Mouse (Mus musculus): Measurements from ENCODE around the gene Gm37596. TPM values are rescaled to one million over a fixed set of nuclear protein-coding genes. Genes with fewer than 3 reads are reported as not detected.
"Not testable (repeated sequence)": the region's sequence is repeated elsewhere in the genome, so short reads cannot be mapped to it uniquely, and the experiment has no call there.

Gm37596 gene
- total RNA-seq (2022): not detected

DNA sequence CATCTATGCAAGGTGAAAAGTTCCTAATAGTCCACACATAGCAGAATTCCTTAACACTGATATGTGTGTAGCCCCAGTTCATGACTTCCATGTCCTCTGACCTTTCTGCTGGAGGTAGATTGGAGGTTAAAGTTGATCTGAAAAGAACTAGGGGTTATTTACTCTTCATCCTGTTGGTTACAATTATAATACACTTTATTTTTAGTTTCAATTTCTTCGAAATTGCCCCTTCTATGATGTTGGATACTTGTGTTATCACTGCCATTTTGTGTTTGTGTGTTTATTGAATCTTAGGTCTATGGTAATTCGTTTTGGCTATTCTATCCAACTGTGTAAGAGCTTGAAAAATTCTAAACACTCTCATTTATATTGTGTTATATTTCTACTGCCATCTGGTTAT is at the start of gene Gm37596:
TSS of gene Gm37596 (minus strand) at position 101 of the 400 bp plus-strand sequence.
- DNase-seq (ENCODE audit: low spot score in 2 of 2): not testable (repeated sequence)

DNA sequence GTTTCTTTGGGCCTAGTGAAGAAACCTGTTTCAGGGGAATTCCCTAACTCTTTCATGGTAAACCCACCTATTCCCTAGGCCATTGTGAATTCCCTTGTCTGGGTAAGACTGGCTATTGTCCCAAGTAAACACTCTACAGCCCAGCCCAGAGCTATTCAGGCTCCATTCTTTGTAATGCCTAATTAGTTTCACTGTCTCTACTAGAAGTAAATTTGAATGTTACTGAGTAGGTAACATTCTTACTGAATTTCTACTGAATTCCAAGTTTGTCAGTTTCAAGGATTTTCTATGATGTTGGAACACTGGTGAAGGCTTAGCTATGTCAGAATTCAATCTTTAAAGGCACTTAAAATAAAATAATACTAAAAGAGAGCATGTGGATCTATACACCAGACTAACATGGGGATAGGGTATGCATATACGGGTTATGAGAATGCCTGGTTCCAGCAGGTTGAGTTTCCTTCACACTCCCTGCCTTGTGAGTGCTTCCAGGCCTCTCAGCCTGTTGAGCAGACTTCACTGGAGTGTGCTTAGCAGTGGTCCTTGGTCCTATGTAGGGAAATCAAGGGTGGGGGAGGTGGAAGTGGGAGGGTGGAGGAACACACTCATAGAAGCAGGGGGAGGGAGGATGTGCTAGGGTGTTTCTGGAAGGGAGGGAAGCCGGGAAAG is 16.2 kb upstream of the Gm37596 start:
- DNase-seq (ENCODE audit: low spot score in 2 of 2): not testable (repeated sequence)

DNA sequence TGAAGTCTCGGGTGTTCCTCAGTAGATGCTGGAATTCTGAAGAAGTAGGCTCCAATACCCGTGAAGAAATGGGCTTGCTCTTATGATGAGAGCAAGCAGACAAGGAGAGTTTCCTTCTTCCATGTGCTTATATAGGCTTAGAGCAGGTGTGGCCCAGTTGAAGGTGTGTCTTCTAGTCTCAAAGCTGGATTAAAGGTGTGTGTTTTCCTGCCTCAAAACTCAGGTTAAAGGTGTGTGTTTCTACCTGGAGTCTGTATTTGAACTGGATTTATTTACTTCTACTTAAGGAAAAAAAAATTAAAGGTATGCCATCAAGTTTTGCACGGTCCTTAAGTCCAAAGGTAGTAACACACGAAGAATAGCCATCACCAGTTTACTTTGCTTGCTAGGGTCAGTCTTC is 16.7 kb downstream of the Gm37596 start, which contains the start of gene Tdpoz1:
TSS of gene Tdpoz1 (minus strand) at position 101 of the 400 bp plus-strand sequence.
- not testable (repeated sequence) for DNase-seq (ENCODE audit: low spot score in 2 of 2)

DNA sequence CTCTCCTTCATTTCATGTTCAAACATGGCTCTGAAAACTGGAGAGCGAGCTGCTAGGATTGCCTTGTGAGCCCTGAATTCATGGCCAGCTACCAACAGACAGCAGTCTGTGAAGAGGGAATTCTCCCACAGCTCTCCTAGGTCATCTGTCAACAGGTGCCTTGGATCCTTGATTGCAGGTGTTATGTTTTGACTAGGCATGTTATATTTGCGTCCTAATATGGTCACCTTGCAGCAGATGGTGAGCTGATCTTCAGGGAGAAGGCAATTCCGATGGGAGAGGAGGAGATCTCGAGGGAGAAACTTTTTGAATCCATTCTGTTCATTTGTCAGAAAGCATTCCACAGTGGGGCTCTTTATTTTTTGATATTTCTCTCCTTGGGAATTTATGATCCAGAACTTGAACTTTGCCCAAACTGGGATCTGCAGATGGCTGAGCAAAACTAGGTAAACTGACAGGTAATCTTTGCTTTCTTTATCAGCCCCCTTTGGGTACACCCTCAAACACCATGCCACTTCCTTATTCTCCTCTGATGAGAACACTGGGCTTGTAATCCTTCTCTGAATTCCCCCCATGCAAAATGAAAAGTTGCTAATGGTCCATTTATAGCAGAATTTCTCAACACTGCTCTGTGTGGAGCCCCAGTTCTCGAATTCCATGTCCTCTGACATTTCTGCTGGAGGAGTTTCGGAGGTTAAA is 21.9 kb downstream of the Gm37596 start:
- DNase-seq (ENCODE audit: low spot score in 2 of 2): not testable (repeated sequence)

DNA sequence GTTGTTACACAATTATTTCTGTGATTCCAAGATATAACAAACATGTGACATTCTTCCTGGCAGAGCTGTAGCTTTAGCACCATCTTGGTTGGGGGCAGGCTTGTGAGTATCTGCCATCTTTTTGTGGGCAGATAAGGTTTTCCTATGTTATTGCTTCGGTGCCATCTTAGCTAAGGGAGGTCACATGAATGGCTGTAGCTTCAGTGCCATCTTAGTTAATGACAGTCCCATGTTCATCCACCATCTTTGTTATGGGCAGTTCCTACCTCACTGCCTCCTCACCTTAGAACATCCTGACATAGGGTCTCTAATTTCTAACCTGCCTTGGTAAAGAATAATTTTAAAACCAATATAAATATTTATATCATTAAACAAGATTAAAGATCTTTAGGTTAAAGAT is 38.6 kb downstream of the Gm37596 start:
- no peak for DNase-seq (ENCODE audit: low spot score in 2 of 2)

DNA sequence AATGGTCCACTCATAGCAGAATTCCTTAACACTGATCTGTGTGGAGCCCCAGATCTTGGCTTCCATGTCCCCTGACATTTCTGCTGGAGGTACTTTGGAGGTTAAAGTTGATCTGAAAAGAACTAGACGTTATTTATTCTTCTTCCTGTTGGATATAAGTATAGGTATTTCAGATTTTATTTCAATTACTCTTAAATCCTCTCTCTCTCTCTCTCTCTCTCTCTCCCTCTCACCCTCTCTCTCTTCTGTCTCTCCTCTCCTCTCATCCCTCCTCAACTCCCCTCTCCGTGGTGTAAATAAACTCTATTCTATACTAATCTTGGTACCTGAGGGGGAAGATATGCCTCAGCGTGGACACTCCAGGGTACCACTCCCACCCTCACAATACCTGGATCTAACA is 40.3 kb downstream of the Gm37596 start, which contains the start of gene Tdpoz2:
TSS of gene Tdpoz2 (minus strand) at position 101 of the 400 bp plus-strand sequence.
- DNase-seq (ENCODE audit: low spot score in 2 of 2): no peak

Other genes with a start within 250 kb of the Gm37596 start
- not detected for gene Tchhl1, start 224.3 kb downstream of the Gm37596 start, total RNA-seq (2022)
- 10 to 100 TPM in 3 of 4 experiments, 1 to 10 TPM in 1; 8.2 to 14.0 (median 11.7) TPM for gene S100a11, start 172.6 kb downstream of the Gm37596 start, total RNA-seq (2022)
- gene S100a10, start 138.0 kb downstream of the Gm37596 start, total RNA-seq (2022): 10 to 100 TPM; 33.0 to 45.7 (median 33.9) TPM
- gene Tdpoz2, start 40.4 kb downstream of the Gm37596 start, total RNA-seq (2022): not detected
- gene Tdpoz1, start 16.8 kb downstream of the Gm37596 start, total RNA-seq (2022): not detected
- gene Gm5773, start 79.9 kb upstream of the Gm37596 start, total RNA-seq (2022): not detected
- gene Tdpoz4, start 103.3 kb upstream of the Gm37596 start, total RNA-seq (2022): not detected
- gene Tdpoz3, start 132.9 kb upstream of the Gm37596 start, total RNA-seq (2022): not detected

All from left cerebral cortex, adult 8-10 months (tissue).